In genomic region chr10:55813966-55814365, GRCm38 (mm10) we compare ENCODE assay signal across 12 mouse cellular contexts.
A peak's percentile ranks its signal among the peaks of the same experiment; 100 is the strongest.
DNase-seq lines count a peak whose midpoint lies in the region; ATAC-seq and TF ChIP-seq lines count a peak whose summit lies in the region.
"Had no signal": no experiment of that assay in that cellular context is flagged by ENCODE, and none has a peak within 500 bp of the region (broad histone marks: within the 10 kb centered on the region; RNA-seq: fewer than 3 reads in every experiment).

No protein-coding gene starts in this region.

- no peaks in the 10 kb centered on the region for H3K36me3 ChIP-seq in forebrain, embryonic 11.5 days (ENCODE audit: control insufficient read depth, insufficient read depth, low read length)
- no peaks in the 10 kb centered on the region for H3K36me3 ChIP-seq in forebrain, embryonic 13.5 days (ENCODE audit: poor library complexity, severe bottlenecking)
- no peaks in the 10 kb centered on the region for H3K36me3 ChIP-seq in lung, embryonic 14.5 days (ENCODE audit: insufficient read depth)

- 82% methylated on average over 2 of the region's 2 CpGs for WGBS in forebrain, embryonic 11.5 days
- WGBS in forebrain, embryonic 13.5 days, result 85% methylated on average over 2 of the region's 2 CpGs
- WGBS in lung, embryonic 14.5 days, result 76% methylated on average over 2 of the region's 2 CpGs

- no peaks in the 10 kb centered on the region for H3K4me1 ChIP-seq in forebrain, embryonic 11.5 days (replicated peaks; ENCODE audit: control insufficient read depth, insufficient read depth, low read length)
- no peaks in the 10 kb centered on the region for H3K4me1 ChIP-seq in forebrain, embryonic 13.5 days
- H3K4me1 ChIP-seq in lung, embryonic 14.5 days (ENCODE audit: insufficient read depth), result no peaks in the 10 kb centered on the region

- H3K4me2 ChIP-seq in forebrain, embryonic 11.5 days (ENCODE audit: low read depth, low read length, severe bottlenecking), result no peak overlapping the region
- no peak overlapping the region for H3K4me2 ChIP-seq in forebrain, embryonic 13.5 days
- H3K4me2 ChIP-seq in lung, embryonic 14.5 days, result no peak overlapping the region
- H3K4me2 ChIP-seq: liver, embryonic 11.5 days had no signal

- no peaks in the 10 kb centered on the region for H3K27me3 ChIP-seq in forebrain, embryonic 11.5 days (ENCODE audit: control insufficient read depth, insufficient read depth, low read length)
- no peaks in the 10 kb centered on the region for H3K27me3 ChIP-seq in forebrain, embryonic 13.5 days
- H3K27me3 ChIP-seq in lung, embryonic 14.5 days (ENCODE audit: insufficient read depth, low read length), result no peaks in the 10 kb centered on the region

- no peaks in the 10 kb centered on the region for H3K9me3 ChIP-seq in forebrain, embryonic 11.5 days (ENCODE audit: control insufficient read depth, low read length)
- H3K9me3 ChIP-seq in forebrain, embryonic 13.5 days (replicated peaks), result no peaks in the 10 kb centered on the region
- H3K9me3 ChIP-seq in lung, embryonic 14.5 days (ENCODE audit: low read depth, low read length), result no peaks in the 10 kb centered on the region

- no peak overlapping the region for H3K9ac ChIP-seq in forebrain, embryonic 11.5 days (ENCODE audit: low read length)
- H3K9ac ChIP-seq in forebrain, embryonic 13.5 days, result no peak overlapping the region
- H3K9ac ChIP-seq in lung, embryonic 14.5 days, result no peak overlapping the region

- no peak for TF ChIP-seq CTCF in lung, embryonic 14.5 days (IDR thresholded peaks at IDR 0.05; ENCODE audit: low read depth)

- ATAC-seq in forebrain, embryonic 11.5 days (replicated peaks; ENCODE audit: low FRiP score), result no peak
- ATAC-seq in forebrain, embryonic 13.5 days, result no peak
- no peak for ATAC-seq in lung, embryonic 14.5 days (ENCODE audit: insufficient read depth)
- ATAC-seq in CD4-positive, CD25-positive, alpha-beta regulatory T cell, adult 4 months, result no peak

- H3K27ac ChIP-seq in forebrain, embryonic 11.5 days (ENCODE audit: low read depth, low read length), result no peak overlapping the region
- H3K27ac ChIP-seq in forebrain, embryonic 13.5 days, result no peak overlapping the region
- no peak overlapping the region for H3K27ac ChIP-seq in lung, embryonic 14.5 days (ENCODE audit: low read depth)

- H3K4me3 ChIP-seq in forebrain, embryonic 11.5 days (ENCODE audit: low read depth, low read length), result no peak overlapping the region
- H3K4me3 ChIP-seq in forebrain, embryonic 13.5 days, result no peak overlapping the region
- no peak overlapping the region for H3K4me3 ChIP-seq in lung, embryonic 14.5 days (ENCODE audit: low read depth, low read length)

- peak; percentile 47 for DNase-seq in forebrain, embryonic 11.5 days (ENCODE audit: low spot score)
- peak; percentile 82 for DNase-seq in lung, embryonic 14.5 days
- no peak for DNase-seq in lung, postnatal 36 days
- peak; percentile 71 for DNase-seq in embryo, embryonic 10 days (ENCODE audit: low spot score)
- peak; percentile 63 for DNase-seq in mesoderm, embryonic 11.5 days (ENCODE audit: low read depth, low spot score)
- DNase-seq in frontal cortex, postnatal 36 days (ENCODE audit: low spot score in 2 of 2), result no peak
- DNase-seq: cerebellum, postnatal 10 days; gastrocnemius, postnatal 36 days; right cerebral cortex, adult 18-20 months had no signal

Comparison
In these comparisons a context has a peak if more than half of its experiments do, and no peak if none do; other contexts are left out.
1. DNase-seq: peak in forebrain, embryonic 11.5 days (single experiment), lung, embryonic 14.5 days (single experiment), embryo, embryonic 10 days (single experiment) and mesoderm, embryonic 11.5 days (single experiment); none in lung, postnatal 36 days (single experiment) and frontal cortex, postnatal 36 days (0 of 2).